Mouse (Mus musculus): ENCODE data around the gene Crlf2.

Crlf2 gene

DNA sequence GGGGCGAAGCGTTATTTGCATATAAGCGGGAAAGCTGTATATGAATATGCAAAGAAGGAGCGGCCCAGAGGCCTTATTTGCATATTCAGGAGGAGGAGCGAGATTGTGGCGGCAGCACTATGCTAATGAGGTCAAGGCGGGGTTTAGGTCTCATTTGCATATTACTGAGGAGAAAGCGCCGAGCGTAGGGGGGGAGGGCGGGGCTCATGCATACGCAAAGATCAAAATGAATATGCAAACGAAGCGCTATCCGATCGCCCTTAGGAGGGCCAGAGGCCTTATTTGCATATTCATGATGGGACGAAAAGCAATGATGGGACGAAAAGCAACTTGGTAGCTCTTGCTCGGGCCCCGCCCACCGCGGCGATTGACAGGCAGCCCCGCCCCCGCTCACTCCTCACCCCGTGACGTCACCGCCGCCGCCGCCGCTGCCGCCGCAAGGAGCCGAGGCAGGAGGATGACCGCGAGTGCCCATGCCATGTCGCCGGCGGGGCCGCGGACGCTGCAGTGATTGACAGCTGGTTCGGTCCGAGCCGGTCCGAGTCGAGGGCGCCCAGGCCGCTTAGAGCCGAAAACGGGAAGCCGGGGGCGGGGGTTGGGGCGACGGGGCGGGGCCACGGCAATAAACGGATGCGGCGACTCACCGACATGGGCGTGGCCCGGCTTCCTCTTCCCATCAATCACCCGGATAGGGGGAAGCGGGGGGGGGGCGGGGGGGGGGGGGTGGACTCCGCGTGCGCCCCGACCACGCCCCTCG lies at the start of gene Crlf2:
TSS of gene Crlf2 (minus strand) at position 590 of the 757 bp plus-strand sequence.
- DNase-seq (ENCODE audit: low spot score in 2 of 2) = peak; percentile 75 to 94

DNA sequence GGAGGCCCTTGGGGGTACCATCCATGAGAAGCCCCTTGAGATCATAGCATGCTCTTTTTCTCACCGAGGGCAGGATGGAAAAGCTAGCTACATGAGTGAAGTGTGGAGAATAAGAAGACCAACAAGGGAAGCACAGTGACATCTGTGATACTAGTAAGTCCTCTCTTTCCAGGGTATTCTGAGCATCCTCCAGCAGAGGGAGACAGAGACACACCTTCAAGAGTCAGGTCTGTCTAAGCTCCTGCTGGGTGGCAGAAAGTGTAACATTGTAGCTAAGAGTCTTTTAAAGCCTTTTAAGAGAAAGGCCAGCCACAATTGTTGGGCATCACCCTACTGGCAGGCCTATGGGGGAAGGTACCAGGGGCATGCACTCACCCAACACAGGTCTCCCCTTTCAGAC lies 43.8 kb upstream of the Crlf2 start:
- DNase-seq (ENCODE audit: low spot score in 2 of 2) = no peak

DNA sequence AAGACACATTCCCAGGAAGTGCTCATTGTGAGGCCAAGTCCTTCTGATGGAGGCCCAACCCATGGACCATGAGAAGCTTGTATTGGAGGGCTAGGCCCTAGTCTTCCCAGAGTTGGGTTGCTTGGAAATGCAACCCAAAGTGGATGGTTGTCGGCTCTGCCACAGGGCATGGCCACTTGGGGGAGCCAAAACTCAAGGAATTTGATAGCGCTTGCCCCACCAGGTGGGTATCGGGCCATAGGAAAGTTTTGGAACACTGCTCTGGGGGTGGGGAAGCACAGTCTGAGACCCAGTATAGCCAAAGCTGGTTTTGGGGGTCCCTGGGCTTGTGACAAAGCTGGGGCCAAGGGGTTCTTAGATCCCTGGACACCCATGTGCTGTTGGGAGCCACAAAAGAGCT lies 42.3 kb upstream of the Crlf2 start:
- peak in 1 of 2 experiments; percentile 3 for DNase-seq (ENCODE audit: low spot score in 2 of 2)

DNA sequence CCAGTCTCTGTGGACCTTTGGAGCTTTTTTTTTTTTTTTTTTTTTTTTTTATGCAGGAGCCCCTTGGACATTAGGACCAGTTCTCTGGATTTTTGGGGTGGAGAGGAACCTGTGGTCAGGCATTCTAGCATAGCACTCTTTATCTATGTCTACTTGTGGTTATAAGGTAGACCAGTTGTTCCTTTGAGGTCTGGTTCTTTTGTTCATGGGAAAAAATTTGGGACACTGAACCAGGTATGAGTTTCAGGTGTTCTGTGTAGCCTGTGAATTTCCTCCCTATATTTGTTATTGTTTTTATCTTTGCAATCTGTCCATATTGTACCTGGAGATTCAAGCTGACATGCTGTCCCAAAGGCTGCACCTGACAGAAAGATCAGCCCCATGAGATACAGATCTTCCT lies 40.1 kb upstream of the Crlf2 start:
- no peak for DNase-seq (ENCODE audit: low spot score in 2 of 2)

DNA sequence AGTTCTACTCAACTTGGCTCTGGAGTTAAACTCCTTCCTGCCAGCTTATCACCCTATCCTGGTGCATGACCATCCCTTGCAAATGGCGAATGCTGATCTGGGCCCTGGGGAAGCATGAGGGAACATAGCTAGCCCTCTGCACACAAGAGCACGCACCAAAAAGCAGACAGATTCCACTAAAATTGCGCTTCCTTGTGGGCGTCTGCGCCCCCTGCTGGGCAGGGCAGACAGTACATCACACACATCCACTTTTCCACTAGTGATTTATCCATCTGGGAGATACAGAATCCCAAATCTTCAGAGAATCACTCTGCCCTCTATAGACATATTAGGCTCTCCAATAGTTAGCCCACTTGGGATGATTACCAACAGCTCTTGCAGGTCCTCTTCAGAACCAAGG lies 37.9 kb upstream of the Crlf2 start:
- no peak for DNase-seq (ENCODE audit: low spot score in 2 of 2)

DNA sequence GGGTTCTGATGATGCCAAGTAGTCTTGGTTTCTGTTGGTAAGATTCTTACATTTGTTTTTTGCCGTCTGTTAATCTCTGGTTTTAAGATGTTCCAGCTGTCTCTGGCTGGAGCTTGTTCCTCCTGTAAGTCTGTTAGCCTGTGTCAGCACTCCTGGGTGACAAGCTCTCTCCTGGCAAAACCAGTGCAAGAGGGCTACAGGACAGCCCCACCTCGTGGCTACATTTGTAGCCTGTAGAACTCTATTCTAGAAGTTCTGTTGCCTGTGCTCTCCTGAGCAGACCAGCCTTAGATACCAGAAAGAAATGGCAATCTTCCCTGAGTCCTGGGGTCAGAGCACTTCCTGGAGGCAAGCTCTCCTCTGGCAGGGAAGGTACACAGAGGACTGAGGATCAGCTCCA lies 4.0 kb upstream of the Crlf2 start:
- no peak for DNase-seq (ENCODE audit: low spot score in 2 of 2)

DNA sequence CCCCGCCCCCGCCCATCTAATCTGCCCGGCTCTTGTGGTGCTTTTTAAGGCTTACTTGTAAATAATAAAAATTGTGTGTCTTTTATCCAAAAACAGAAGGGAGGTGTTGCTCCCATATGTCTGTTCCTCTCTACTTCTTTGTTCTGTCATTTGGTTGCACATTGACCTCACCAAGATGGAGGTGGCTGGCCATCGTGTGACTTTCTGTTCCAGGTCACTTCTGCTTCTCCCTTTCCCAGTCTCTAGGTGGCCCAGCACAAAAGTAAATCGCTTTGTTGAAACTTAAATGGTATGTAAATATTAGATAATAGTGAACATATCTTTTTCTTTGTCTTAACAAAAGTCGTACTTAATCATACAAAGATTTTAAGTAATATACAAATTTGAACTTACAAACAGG lies 398 bp upstream of the Crlf2 start:
- no peak for DNase-seq (ENCODE audit: low spot score in 2 of 2)

DNA sequence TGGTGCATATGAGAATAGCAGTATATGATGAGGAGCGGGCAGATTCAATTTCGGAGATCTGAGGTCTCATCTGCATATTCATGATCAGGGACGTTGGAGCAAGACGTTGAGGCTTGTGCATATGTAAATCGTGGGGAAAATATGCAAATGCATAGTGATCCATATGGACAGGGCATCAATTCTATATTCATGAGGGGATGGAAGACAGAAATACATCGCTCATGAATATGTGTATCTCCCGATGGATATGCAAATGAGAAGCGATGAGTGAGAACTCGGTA lies 730 bp downstream of the Crlf2 start:
- DNase-seq (ENCODE audit: low spot score in 2 of 2) = no peak

DNA sequence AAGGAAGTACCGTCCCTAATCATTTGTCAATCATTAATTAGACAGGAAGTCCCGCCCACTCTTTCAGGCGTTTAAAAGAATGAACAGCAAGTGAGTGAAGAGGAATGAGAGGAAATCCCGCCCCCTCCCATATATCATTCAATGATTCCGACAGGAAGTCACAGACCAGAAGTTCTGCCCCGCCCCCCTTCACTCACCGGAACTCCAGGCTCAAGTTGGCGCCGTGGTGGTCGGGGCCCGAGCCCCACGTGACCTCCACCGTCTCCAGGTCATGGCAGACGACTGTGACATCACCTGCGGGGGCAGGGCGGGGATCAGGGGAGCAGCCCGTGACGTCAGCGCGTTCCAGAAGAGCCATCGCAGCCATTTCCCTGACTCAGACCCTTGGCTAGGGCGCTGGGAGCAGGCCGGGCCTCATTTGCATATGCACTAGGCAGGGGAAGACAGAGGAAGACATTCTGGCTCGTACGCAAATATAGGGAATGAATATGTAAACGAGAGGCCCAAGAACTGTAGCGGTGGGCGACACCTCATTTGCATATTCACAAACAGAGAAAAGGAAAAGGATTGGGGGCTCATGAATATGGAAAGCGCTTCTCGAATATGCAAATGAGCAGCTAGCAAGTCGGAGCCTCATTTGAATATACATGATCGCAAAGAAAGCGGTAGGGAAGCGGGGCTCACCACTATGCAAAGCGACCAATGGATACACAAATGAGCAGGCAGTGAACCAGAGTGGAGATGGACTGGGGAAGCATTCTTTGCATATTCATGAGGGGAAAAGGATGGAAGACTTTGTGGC lies 1.3 kb downstream of the Crlf2 start:
- DNase-seq (ENCODE audit: low spot score in 2 of 2) = peak; percentile 81 to 94

DNA sequence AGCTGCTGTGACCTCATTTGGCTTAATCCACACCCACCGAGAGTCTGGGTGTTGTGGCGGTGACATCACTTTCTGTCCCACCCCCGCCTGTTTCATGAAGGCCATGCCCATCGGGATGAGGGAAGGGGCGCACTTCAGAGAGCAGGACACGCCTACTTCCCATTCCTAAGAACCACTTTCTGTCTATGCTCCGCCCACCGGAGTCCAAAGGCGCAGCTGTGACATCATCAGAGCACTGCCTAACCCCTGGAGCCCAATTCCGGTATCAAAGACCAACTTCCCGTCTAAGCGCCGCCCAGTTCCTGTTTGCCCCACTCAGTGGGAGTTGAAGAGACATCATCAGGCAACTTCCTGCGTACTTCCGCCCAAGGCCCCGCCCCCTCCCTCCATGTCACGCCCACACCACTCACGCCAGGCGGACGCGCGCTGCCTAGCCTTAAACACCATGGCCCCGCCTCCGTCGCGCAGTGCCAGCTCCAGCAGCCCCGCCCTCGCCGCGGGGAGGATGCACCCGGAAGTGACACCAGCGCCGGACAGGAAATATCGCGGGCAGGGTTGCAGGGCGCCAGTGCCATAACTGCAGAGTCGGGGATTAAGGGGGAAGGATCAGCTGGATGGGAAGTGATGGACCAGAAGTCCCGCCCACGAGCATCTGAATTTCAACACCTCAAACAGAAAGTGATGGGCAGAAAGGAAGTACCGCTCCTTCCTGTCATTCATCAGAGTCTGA lies 2.0 kb downstream of the Crlf2 start:
- DNase-seq (ENCODE audit: low spot score in 2 of 2) = peak; percentile 78 to 89

DNA sequence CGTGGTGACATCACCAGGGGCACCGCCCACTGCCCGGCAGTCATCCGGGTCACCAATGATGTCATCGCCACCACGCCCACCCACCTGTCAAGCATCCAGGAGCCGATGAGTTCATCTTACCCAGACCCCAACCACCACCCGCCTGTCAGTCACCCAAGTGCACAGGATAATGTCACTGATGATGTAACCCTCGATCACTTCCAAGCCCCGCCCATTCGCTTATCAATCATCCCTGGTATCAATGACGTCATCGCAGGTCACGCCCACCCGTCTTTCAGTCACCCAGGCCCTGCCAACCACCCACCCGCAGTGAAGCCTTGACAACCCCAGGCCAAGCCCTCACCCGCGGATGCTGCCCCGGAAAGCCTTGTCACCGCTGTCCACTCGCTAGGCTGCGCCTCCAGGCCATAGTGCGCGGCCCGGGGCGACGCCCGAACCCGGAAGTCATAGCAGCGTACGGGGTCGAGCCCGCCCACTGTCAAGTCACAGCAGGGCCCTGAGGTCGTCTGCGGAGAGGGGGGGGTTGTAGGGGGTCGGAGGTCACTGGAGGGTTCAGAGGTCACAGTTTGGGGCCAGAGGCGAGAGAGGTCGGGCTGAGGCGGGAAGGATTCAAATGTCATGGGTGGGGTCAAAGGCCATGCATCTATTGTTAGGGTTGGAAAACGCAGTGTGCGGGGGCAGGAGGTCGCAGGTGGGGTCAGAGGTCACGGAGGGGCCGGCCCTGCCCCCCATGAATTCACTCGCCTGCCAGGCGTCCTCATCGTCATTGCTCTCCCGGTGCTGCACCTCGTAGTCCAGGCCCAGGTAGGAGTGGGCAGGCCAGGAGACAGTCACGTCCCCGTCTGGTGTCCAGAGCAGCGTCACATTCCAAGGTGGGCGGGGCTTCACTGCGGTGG lies 2.9 kb downstream of the Crlf2 start:
- DNase-seq (ENCODE audit: low spot score in 2 of 2) = no peak

DNA sequence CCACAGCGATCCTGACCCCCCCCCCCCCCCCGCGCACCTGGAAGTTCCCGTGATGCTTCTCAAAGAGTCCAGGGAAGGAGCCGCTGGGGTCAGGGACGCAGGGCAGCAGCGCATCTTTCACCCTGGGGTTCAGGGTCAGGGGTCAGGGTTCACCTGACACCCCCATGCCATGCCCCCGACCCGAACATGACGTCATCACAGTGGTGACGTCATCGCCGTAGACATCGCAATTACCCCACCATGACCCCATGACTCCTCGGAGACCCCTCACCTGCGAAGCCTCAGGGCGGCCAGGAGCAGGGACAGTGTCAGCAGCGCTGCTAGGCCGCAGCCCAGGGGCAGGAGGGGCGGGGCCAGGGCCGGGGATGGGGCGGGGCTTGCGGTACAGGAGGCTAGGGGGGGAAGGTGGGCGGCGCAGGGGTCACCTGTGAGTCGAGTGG lies 3.5 kb downstream of the Crlf2 start:
- DNase-seq (ENCODE audit: low spot score in 2 of 2) = no peak

DNA sequence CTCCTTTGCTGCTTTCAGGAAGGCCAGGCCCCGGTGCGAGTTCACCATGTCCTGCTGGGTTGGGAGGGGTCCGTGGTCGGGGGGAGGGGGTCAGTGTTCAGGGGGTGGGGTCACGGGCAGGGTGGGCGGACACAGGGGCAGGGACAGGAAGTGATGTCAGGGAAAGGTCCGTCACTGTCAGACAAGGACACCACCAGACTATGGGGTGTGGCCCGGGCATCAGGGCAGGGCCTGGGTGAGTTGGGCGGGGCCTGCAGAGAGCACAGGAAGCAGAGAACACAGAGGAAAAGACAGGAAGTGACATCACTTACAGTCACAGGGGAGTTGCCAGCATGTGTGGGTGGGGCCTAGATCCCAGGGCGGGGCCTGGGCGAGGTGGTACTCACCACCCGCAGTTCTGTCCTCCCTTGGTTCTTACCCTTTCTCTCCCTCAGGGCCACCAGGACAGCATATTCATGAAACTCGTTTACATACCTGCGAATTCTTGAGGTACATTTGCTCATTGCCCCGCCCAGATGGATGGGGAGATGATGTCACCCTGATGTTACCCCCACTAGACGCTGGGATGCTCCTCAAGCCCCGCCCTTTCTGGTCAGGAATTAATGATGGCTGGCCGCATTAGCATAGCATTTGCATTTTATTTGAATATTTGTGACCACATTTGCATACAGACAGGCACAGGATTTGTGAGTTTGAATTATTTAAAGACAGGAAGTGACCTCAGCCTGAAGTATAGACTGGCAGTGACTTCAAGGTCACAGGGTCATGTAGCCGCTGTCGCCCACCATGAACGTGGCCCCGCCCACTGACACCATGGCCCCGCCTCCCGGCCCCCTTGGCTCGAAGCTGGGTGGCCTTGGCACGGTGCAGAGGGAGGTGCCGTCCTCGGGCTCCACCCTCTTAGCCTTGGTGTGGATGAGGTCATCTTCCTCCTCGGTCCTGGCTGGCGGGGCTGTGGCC lies 4.4 kb downstream of the Crlf2 start:
- DNase-seq (ENCODE audit: low spot score in 2 of 2) = no peak

DNA sequence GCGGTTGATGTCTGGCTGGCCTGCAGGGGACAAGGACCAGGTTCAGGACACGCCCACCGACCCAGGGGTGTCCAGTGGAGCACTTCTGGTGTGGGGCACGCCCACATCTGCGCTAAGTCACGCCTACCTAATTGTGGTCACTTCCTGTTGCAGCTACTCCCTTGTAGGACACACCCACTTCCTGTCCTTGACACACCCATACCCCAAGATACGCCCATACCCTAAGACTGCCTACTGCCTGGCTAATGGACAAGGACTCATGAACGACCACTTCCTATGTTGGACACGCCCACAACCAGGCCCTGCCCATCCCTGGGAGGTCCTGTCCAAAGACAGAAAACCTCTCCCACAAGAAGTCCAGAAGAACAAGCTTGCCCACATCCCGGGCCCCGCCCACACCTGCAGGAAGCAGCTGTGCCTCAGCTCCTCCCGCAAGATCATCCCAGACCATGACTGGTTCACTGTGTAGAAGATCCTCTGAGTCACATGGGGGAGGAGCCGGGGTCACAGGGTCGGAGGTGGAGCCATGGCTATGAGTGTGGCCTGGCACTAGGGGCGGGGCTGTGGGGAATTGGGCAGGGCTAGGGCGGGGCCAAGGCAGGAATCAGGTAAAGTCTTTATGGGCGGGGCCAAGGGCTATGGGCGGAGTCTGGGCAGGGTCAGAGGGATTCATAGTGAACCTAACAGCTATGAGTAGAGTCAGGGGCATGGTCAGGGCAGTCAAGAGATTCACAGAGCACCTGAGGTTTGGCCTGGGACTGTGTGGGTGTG lies 5.4 kb downstream of the Crlf2 start:
- no peak for DNase-seq (ENCODE audit: low spot score in 2 of 2)

DNA sequence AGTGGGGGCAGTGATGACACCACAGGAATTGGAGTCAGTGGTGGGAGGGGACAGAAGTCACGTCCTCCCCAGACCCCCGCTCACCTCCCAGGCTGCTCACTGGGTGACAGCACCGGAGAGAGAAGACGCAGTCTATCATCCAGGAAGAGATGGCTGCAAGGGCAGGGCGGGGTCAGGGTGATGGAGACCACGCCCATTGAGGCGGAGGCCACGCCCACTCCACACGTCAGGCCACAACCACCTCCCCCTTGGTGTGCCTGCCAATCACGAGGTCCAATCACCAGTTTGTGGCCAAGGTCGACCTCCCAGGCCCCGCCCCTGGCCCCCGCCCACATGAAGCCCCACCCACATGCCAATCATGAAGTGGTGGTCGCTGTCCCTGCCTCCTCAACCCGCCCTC lies 6.3 kb downstream of the Crlf2 start:
- DNase-seq (ENCODE audit: low spot score in 2 of 2) = no peak

DNA sequence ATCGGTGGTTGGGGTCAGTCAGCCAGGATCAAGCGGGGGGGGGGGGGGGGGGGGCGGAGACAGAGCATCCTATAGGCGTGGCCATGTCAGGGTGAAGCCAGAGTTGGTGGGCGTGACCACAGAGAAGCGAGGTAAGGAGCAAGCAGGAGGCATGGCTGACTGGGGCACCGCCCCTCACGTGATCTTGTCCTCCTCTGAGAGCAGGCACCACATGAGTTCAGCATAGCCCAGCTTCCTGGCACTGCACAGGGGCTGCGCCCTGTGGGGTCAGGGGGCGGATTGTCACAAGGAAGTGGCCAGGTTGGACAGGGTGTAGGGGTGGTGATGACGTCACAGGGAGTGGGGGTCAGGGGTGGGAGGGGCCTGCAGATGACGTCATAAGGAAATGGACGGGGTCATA lies 6.7 kb downstream of the Crlf2 start:
- DNase-seq (ENCODE audit: low spot score in 2 of 2) = no peak

DNA sequence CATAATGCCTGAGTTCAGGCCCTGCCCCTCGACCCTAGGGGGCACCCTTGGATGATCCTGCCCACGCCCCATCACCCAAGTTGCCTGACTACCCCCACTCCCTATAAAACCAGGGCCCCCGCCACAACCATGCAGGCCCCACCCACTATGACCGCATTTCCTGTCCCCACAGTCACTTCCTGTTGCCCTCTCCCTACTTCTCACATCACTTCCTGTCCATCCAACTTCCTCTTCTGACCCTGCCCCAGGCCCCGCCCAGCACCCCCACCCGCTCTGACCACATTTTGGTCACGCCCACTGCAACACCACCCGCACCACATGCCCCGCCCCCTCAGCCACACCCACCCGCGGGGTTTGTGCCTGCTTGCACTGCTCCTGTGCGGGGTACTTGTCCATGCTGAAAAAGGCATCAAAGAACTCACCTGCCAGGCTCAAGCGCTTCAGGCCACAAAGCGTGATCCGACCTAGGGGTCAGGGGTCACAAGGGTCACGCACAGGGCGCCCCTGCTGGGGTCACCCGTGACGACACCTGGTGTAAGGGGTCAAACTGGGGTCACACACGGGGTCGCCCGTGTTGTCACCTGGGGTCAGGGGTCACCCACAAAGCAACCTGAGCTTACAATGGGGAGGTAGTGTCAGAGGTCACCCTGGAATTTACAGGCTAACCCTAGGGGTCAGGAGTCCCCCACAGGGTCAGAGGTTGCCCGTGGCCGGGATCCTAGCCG lies 7.6 kb downstream of the Crlf2 start:
- no peak for DNase-seq (ENCODE audit: low spot score in 2 of 2)

DNA sequence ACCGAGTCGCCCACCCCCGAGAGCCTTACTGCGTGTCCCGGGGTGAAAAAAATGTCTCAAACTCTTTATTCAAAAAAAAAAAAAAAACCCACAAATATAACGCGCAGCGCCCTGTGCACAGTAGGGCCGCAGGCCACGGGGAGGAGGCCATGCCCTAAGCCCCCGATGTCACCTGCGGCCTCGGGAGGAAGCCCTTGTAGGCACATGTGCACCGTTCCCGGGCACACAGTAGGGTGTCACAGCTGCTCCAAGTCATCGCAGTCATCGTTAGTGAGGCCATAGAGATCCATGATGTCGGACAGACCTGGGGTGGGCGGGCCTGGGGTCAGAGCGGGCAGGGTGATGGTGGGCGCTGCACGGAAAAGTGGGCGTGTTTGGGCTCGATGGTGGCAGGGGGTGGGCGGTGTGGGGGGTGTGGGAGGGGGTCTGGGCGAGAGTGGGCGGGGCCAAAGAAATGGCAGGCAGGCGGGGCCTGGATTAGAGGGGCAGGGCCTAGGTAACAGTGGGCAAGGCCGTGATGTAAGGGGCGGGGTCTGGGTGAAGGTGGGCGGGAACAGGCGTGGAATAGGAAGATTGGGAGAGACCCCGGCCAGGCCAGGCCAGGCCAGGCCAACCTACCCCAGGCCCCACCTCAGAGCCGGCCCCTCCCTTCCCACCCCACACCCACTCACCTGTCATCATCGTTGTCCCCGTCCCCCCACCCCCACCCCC lies 8.4 kb downstream of the Crlf2 start:
- no peak for DNase-seq (ENCODE audit: low spot score in 2 of 2)

All from cerebellum, postnatal 4 days (tissue).